Mouse (Mus musculus) erythroblast, embryonic 14.5 days (primary cell): Measurements from ENCODE around the gene Gabarap. TPM values are rescaled to one million over a fixed set of nuclear protein-coding genes. Genes with fewer than 3 reads are reported as not detected.

Source experiments
- H3K27me3 ChIP-seq: 2 replicates; pipeline ENCODE4 v1.6.1; 2012; ENCODE audit warnings: inconsistent platforms; ENCODE audit not compliant: control insufficient read depth
- H3K36me3 ChIP-seq: 2 replicates; pipeline ENCODE4 v1.6.1; 2012; ENCODE audit warnings: mild to moderate bottlenecking, inconsistent platforms; ENCODE audit not compliant: control insufficient read depth
- H3K4me1 ChIP-seq: 2 replicates; pipeline ENCODE4 v1.6.1; 2012; ENCODE audit warnings: inconsistent platforms; ENCODE audit not compliant: control insufficient read depth
- H3K4me3 ChIP-seq: replicated peaks from 2 replicates; pipeline ENCODE3; 2012; ENCODE audit warnings: moderate library complexity, mild to moderate bottlenecking, inconsistent platforms
- H3K9me3 ChIP-seq: 2 replicates; pipeline ENCODE4 v1.6.1; 2012; ENCODE audit warnings: low read length, inconsistent platforms, mixed read lengths; ENCODE audit not compliant: control insufficient read depth
- GATA1 ChIP-seq: IDR thresholded peaks from 2 replicates; pipeline ENCODE4 v1.6.1; 2012; ENCODE audit warnings: low read length, inconsistent platforms, mixed read lengths
- TAL1 ChIP-seq: IDR thresholded peaks from 3 replicates; pipeline ENCODE4 v1.6.1; 2012; ENCODE audit warnings: low read length, inconsistent platforms, mixed read lengths
- polyA plus RNA-seq: library from polyadenylated mRNA; stranded (reverse); fragments of >175 nt; gene quantifications from 2 replicates; pipeline ENCODE4 v1.2.3, GENCODE M21; 2012

The Gabarap gene
- polyA plus RNA-seq, 1 experiment = 50.2 TPM

DNA sequence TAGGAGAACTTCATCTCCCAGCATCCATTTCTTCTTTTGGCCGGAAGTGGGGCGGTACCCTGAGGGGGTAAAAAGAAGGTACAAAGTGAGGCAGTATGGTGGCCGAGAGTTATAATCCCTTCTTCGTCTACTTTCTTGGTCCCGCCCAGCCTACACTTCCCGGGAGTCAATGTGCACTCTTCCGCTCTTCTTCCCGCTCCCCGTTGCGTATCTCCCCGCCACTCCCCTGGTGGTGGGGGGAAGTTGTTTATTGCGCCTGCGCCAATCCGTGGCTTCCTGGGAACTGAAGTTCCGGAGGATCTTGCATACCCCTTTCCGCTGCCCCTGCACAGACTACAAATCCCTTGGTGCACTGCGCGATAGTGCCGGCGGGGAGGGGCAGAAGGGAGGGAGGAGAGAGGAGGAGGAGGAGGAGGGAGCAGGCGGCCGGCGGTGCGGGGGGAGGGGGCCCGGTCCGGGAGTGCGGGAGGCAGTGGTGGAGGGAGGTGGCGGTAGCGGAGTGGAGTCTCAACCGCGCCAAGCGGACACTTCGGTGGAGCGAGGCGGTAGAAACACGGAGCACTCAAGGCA is 4.5 kb downstream of the Gabarap start, which contains the start of gene Phf23:
Phf23 (plus strand) TSS at position 387 of the 570 bp plus-strand sequence.
- Histone ChIP-seq H3K27me3 (no peaks in the 10 kb centered on the region), H3K9me3 (no peaks in the 10 kb centered on the region), H3K36me3 (peaks cover 59% of the 10 kb centered on the region), H3K4me3 (peak within 1 kb of the TSS; percentile 85), H3K4me1 (peaks cover 70% of the 10 kb centered on the region)
- TF ChIP-seq GATA1 (no peak), TAL1 (no peak)

DNA sequence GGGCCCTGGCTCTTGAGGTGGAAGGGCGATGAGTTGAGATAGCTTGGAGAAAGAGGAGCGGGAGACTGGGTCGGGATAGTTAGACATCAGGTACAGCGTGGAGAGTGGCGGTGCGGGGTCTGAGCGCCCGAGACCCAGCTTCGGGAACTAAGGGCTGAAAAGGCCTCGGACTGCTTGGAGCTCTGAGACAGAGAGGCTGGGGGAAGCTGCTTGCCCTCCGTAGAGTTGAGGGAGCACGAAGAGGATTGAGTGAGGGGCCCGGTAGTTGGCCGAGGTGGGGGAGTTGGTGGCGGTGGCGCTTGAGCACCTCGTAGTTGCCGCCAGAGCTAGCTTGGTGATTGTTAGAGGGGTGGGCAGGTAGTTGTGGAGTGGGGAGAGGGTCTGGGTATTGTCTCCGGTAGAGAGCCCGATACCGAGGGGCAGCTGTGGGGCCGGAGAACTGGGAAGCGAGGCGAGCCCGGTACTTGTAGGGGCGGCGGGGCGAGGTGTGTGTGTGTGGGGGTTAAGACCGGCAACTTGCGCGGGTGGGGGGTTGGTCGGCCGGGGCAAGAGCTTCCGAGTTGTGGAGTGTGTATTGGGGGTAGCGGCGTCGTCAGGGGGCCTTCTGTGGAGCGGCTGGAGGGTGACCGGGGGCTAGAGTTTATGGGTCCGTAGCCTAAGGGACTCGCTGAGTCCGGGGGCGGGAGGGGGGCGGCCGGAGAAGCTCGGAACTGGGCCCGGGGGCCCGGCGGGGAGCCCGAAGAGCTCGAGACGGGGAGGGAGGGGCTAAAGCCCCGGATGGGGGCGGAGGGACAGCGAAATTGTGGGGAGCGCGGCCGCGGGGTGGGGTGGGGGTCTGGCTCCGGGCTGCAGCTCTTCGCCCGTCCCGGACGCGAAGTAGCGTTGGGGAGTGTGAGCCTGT is 5.5 kb downstream of the Gabarap start:
- TF ChIP-seq TAL1 = no peak
- TF ChIP-seq GATA1 = no peak
- peaks cover 71% of the 10 kb centered on the region for H3K4me1 ChIP-seq
- H3K27me3 ChIP-seq = no peaks in the 10 kb centered on the region
- H3K4me3 ChIP-seq = peak overlapping the region; percentile 85
- peaks cover 59% of the 10 kb centered on the region for H3K36me3 ChIP-seq
- no peaks in the 10 kb centered on the region for H3K9me3 ChIP-seq

DNA sequence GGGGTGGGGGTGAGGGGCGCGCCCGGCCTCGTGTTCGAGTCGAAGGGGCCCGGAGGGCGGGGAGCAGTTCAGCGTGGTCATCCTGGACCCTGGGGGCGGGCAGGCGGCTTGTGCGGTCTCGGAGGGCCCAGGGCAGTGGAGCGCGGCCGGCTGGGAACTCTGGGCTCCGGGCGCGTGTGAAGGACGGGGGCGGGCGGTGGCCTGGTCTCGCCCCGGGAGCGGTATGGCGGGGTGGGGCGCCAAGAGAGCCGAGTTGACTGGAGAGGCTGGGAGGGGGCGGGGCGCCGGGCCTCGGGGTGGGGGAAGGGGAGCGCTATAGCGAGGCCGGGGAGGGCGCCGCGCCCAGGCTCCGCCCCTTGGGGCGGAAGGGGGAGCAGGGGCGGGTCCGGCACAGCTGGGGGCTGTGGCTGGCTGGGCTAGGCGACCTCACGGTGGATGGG is 6.1 kb downstream of the Gabarap start:
- Histone ChIP-seq H3K4me1 (peaks cover 75% of the 10 kb centered on the region), H3K36me3 (peaks cover 60% of the 10 kb centered on the region), H3K27me3 (no peaks in the 10 kb centered on the region), H3K4me3 (peak overlapping the region; percentile 85), H3K9me3 (no peaks in the 10 kb centered on the region)
- TF ChIP-seq GATA1 (no peak), TAL1 (no peak)

DNA sequence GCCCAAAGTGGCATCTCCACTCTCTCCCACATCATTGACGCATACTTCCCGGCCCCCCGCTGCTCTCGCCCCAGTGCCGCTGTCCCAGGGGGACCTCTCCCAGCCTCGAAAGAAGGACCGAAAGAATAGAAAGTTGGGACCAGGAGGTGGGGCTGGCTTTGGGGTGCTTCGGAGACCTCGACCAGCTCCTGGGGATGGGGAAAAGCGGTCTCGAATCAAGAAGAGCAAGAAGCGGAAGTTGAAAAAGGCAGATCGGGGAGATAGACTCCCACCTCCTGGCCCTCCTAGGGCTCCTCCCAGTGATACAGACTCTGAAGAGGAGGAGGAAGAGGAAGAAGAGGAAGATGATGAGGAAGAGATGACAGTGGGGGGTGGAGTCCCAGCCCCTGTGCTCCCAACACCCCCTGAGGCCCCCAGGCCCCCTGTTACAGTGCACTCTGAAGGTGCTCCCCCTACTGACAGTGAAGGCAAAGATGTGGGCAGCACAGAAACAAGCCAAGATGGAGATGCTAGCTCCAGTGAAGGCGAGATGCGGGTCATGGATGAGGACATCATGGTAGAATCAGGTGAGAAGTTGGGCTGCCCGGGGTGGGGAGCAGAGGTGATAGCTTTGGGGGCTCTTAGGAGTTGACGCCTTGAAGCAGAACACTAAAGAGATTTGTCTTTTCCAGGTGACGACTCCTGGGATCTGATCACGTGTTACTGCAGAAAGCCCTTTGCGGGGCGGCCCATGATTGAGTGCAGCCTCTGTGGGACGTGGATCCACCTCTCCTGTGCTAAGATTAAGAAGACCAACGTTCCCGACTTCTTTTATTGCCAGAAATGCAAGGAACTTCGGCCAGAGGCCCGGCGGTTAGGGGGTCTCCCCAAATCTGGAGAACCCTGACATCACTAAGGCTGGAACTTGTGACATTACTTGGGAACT is 7.9 kb downstream of the Gabarap start:
- Histone ChIP-seq H3K9me3 (no peaks in the 10 kb centered on the region), H3K27me3 (no peaks in the 10 kb centered on the region), H3K4me1 (peaks cover 74% of the 10 kb centered on the region), H3K36me3 (peaks cover 46% of the 10 kb centered on the region), H3K4me3 (peak overlapping the region; percentile 85)
- no peak for TF ChIP-seq TAL1
- no peak for TF ChIP-seq GATA1

DNA sequence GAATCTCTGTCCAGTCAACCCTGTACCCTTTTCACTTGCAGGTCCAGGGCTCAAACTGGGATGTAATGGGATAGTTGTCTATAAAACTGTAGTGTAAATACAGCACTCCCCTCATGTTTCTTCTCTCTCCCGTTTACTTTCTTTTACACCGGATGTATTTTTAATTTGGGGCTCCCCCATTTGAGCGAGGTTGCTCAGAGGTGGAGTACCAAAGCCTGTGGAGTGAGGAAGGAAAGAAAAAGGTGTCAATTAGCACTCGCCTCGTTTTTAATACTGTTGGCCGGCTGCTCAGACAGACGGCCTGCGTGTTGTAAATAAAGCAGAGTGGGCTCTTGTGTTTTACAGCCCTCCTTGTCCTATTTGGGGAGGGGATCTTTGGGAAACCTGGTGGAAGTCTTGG is 8.7 kb downstream of the Gabarap start:
- H3K27me3 ChIP-seq = no peaks in the 10 kb centered on the region
- TF ChIP-seq GATA1 (no peak), TAL1 (no peak)
- H3K4me1 ChIP-seq = peaks cover 66% of the 10 kb centered on the region
- H3K36me3 ChIP-seq = peaks cover 39% of the 10 kb centered on the region
- H3K4me3 ChIP-seq = peak overlapping the region; percentile 88
- H3K9me3 ChIP-seq = no peaks in the 10 kb centered on the region

DNA sequence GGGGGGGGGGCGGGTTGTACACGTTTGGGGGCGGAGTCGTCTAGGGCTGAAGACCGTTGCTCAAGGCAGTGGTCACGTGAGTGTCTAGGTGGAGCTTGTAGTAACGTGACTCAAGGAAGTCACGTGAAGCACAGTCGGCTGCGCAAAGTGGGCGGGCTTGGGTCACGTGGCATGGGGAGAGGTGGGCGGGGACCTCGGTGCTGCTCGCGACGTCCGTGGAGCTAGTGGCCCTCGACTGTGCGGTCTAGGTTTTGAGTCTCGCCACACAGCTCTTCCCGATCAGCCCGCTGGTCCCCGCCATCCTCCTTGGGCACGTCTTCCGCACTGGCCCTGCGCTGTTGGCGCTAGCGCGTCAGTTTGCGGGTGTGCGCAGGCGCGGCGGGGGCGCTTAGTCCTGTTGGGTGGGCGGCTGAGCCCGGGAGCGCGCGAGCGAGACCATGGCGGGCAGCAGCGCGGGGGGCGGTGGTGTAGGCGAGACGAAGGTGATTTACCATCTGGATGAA is 9.5 kb downstream of the Gabarap start, which contains the start of gene Dvl2:
Dvl2 (plus strand) TSS at position 200 of the 503 bp plus-strand sequence.
- Histone ChIP-seq H3K4me1 (peaks cover 60% of the 10 kb centered on the region), H3K4me3 (peak within 1 kb of the TSS; percentile 88), H3K9me3 (no peaks in the 10 kb centered on the region), H3K27me3 (no peaks in the 10 kb centered on the region), H3K36me3 (peaks cover 40% of the 10 kb centered on the region)
- TF ChIP-seq GATA1 (no peak), TAL1 (no peak)

DNA sequence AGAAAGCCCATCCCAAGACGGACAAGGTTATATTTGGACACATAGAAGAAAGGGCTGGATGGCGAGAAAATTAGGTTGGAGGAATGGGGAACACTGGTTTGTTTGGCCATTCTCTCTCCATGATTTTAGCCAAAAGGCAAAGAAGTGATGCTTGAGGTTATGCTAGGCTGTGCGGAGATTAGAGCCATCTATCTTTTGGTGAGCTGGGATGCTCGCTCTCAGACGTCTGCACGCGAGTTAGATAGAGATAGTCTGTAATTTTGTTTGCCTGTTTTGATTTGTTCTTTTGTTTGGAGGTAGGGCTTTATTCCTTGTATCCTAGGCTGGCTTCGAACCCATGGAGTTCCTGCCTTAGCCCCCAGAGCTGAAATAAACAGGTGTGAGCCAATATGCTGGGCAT is 10.2 kb downstream of the Gabarap start:
- H3K27me3 ChIP-seq = no peaks in the 10 kb centered on the region
- TF ChIP-seq GATA1 (no peak), TAL1 (no peak)
- H3K4me1 ChIP-seq = peaks cover 60% of the 10 kb centered on the region
- peaks cover 47% of the 10 kb centered on the region for H3K36me3 ChIP-seq
- no peaks in the 10 kb centered on the region for H3K9me3 ChIP-seq
- H3K4me3 ChIP-seq = peak overlapping the region; percentile 88

DNA sequence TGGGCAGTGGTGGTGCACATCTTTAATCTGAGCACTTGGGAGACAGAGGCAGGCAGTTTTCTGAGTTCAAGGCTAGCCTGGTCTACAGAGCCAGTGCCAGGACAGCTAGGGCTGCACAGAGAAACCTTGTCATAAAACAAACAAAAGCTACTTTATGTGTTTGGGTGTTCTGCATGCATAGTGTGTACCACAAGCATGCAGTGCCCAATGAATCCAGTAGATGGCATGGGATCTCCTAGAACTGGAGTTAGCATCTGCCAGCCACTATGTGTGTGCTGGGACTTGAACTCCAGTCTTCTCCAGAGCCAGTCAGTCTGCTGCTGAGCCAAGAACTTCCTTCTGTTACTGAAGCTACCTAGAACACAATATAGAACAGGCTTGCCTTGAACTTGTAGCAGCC is 10.9 kb downstream of the Gabarap start:
- Histone ChIP-seq H3K36me3 (peaks cover 54% of the 10 kb centered on the region), H3K27me3 (no peaks in the 10 kb centered on the region), H3K4me1 (peaks cover 57% of the 10 kb centered on the region), H3K9me3 (no peaks in the 10 kb centered on the region), H3K4me3 (peak overlapping the region; percentile 4)
- TF ChIP-seq TAL1 (no peak), GATA1 (no peak)

DNA sequence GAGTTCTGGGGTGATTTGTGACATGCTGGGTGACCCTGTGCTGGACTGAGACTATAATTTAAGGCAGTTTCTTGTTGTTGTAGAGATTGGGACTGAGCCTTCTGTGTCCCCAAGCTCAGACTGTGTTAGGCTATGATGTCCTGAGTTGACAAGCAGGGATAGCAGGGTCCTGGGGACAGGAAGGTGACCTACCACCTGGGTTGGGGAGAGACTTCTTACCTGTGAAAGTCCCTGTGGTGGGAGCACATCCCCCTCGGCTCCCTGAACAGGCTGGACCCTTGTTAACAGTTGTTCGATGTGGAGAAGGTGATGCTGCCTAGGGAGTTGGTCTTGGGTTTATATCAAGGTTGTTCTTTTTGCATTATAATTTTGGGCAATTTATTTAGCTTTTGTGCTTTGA is 11.5 kb downstream of the Gabarap start:
- TF ChIP-seq TAL1 = no peak
- no peak for TF ChIP-seq GATA1
- no peaks in the 10 kb centered on the region for H3K9me3 ChIP-seq
- peaks cover 51% of the 10 kb centered on the region for H3K4me1 ChIP-seq
- no peaks in the 10 kb centered on the region for H3K27me3 ChIP-seq
- H3K36me3 ChIP-seq = peaks cover 60% of the 10 kb centered on the region
- H3K4me3 ChIP-seq = no peak overlapping the region
